Mouse (Mus musculus) small intestine, adult 2 months (tissue): ENCODE data around the gene Olfr104-ps.

Experiments
- CTCF ChIP-seq: fragments of 200-500 bp; IDR thresholded peaks from 2 replicates; pipeline ENCODE4 v1.5.1; 2012; ENCODE audit warnings: low read depth, mild to moderate bottlenecking, control low read depth, inconsistent platforms, low read length, moderate library complexity, mixed read lengths; ENCODE audit not compliant: insufficient replicate concordance, insufficient read length; ENCODE audit errors: extremely low read depth
- POLR2A ChIP-seq: fragments of 200-500 bp; IDR thresholded peaks from 2 replicates; pipeline ENCODE4 v1.6.1; 2012; ENCODE audit warnings: low read depth, mild to moderate bottlenecking, control low read depth, inconsistent platforms, low read length, moderate library complexity

GRCm38 (mm10) chr17:37398926-37399325 lies 39.5 kb downstream of the Olfr104-ps start, which contains the start of gene Olfr107:
- TF ChIP-seq POLR2A (no peak), CTCF (no peak)
